Mouse (Mus musculus) forebrain, embryonic 12.5 days (tissue): ENCODE measurements at regions not wholly inside any gene's neighbourhood (a gene's known extent, or its start where the extent isn't known, plus 50 kb on each side); places are given as distances from the start of the nearest gene placed in this dataset.
A peak's percentile ranks its signal among the peaks of the same experiment; 100 is the strongest.

Experiments
- ATAC-seq: fragments of 200-750 bp; cut with Nextera tagmentation; 2 replicates; pipeline ENCODE4 v1.8.0; 2017; ENCODE audit warnings: moderate TSS enrichment; ENCODE audit not compliant: low FRiP score
- H3K27ac ChIP-seq: fragments of 300-500 bp; sonication (generic); 2 replicates; pipeline ENCODE4 v1.5.1; 2016; ENCODE audit warnings: mild to moderate bottlenecking
- H3K27me3 ChIP-seq: fragments of 300-500 bp; sonication (generic); 2 replicates; pipeline ENCODE4 v1.6.1; 2016; ENCODE audit warnings: mild to moderate bottlenecking
- H3K36me3 ChIP-seq: fragments of 300-500 bp; sonication (generic); replicated peaks from 2 replicates; pipeline ENCODE4 v1.6.1; 2016; ENCODE audit warnings: mild to moderate bottlenecking
- H3K4me1 ChIP-seq: fragments of 300-500 bp; sonication (generic); 2 replicates; pipeline ENCODE4 v1.6.1; 2016
- H3K4me2 ChIP-seq: fragments of 300-500 bp; sonication (generic); 2 replicates; pipeline ENCODE4 v1.6.1; 2016; ENCODE audit warnings: mild to moderate bottlenecking, moderate library complexity
- H3K4me3 ChIP-seq: fragments of 300-500 bp; sonication (generic); replicated peaks from 2 replicates; pipeline ENCODE4 v1.5.1; 2016; ENCODE audit warnings: mild to moderate bottlenecking
- H3K9ac ChIP-seq: fragments of 300-500 bp; sonication (generic); 2 replicates; pipeline ENCODE4 v1.6.1; 2016; ENCODE audit warnings: mild to moderate bottlenecking
- H3K9me3 ChIP-seq: fragments of 300-500 bp; sonication (generic); 2 replicates; pipeline ENCODE4 v1.6.1; 2016
- WGBS: fragments of 180-500 bp; shearing (Covaris S2); methylation state at CpG from one replicate; pipeline ENCODE4 v1.1.7; 2016; 5-methylcytosine and 5-hydroxymethylcytosine counted together

DNA sequence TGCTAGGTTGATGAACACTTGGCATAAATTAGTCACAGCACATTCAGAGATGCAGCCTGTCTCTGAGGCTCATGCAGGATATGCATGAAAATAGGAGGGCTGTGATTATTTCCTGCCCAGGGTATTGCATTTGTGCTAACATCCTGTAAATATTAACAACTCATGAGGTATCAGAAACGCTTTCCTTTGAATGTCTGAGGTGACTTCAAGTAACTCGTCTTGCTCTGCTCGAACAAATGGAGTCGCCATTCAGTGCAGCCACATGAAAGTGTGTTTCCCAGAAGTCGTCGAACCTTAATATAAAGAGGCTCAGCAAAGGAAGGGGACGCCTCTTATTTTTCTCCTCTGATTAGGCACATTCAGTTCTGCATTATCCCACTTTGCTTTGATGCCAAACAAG is 301.1 kb upstream of the Adgrl2 start:
- H3K9me3 ChIP-seq, result no peaks in the 10 kb centered on the region
- ATAC-seq, result no peak
- no peak overlapping the region for H3K4me2 ChIP-seq
- no peaks in the 10 kb centered on the region for H3K36me3 ChIP-seq
- no peak overlapping the region for H3K9ac ChIP-seq
- no peak overlapping the region for H3K4me3 ChIP-seq
- H3K4me1 ChIP-seq, result peaks cover 47% of the 10 kb centered on the region
- 0 out of 2 replicates have a peak overlapping the region, but pooled peaks have one; percentile 31 for H3K27ac ChIP-seq
- 12% methylated on average over 7 of the region's 7 CpGs for WGBS
- peaks cover 10% of the 10 kb centered on the region; the same call in 1 of the 2 replicates for H3K27me3 ChIP-seq

DNA sequence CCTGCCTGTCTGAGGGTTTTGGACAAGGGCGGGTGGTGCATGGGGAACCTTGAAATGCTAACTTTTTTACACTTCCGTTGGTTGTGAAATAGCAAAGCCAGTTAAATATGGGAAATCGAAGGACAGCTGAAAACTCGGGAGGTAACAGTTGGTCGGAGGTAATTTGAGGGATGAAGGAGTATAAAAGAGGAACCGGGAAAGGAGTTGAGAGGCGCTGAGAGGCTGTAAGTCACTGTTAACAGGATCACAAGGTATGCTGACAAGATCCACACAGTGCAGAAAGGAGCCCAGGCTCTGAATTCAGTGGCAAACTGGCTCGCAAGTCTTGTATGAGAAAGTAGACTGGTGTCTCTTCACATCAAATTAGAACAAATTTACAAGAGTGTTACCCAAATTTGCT is 299.9 kb upstream of the Adgrl2 start:
- WGBS, result 65% methylated on average over 8 of the region's 8 CpGs

DNA sequence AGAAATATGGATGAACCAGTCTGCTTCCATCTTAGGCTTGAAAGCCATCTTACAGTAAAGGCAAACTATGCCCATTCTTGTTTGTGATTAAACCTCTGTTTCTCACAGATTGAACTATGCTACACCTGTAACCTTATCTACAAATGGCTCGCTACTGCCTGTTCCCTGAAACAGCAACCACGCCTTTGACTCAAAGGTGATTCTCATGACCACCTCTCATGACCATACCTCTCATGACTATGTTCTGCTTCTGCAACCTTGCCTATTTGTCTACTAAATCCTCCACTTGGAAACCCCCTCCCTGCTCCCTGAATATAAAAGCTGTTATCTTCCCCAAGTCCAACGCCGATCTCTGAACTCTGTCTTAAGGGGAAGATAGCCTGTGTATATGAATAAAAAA is 296.7 kb upstream of the Adgrl2 start:
- no peak for ATAC-seq

More for the DNA sequence above, 299.9 kb upstream of the Adgrl2 start:
- H3K27ac ChIP-seq, result no peak overlapping the region
- ATAC-seq, result no peak
- no peak overlapping the region for H3K4me2 ChIP-seq
- no peaks in the 10 kb centered on the region for H3K9me3 ChIP-seq
- no peak overlapping the region for H3K9ac ChIP-seq
- H3K4me3 ChIP-seq, result no peak overlapping the region
- H3K4me1 ChIP-seq, result peaks cover 36% of the 10 kb centered on the region
- peaks cover 10% of the 10 kb centered on the region; the same call in 1 of the 2 replicates for H3K27me3 ChIP-seq
- H3K36me3 ChIP-seq, result no peaks in the 10 kb centered on the region

DNA sequence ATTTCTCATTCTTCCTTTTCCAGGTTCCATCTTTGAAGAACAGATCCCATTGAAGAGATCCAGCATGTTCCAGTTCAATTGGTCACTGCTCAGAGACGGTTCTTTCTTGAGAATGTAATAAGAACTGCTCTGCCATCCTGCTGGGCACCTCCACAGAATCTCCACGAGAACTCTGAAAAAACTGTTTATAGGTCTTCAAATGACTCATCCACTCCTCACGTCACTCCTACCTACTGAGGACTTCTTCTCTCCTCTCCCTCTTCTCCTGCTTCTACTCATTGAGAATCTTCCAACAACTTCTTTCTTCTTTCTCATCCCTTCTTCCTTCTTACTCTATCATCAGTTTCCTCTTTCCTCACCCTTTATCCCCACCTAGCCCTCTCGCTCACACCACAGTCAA is 294.6 kb upstream of the Adgrl2 start:
- Histone ChIP-seq H3K4me2 (no peak overlapping the region), H3K4me3 (no peak overlapping the region), H3K27ac (no peak overlapping the region), H3K9me3 (no peaks in the 10 kb centered on the region), H3K9ac (no peak overlapping the region), H3K27me3 (0 out of 2 replicates have a peak, but pooled peaks cover 6% of the 10 kb centered on the region), H3K36me3 (no peaks in the 10 kb centered on the region), H3K4me1 (no peaks in the 10 kb centered on the region)
- WGBS, result 90% methylated on average over 4 of the region's 4 CpGs
- ATAC-seq, result no peak

More for the DNA sequence above, 296.7 kb upstream of the Adgrl2 start:
- WGBS, result 94% methylated on average over 4 of the region's 4 CpGs
- Histone ChIP-seq H3K4me2 (no peak overlapping the region), H3K27me3 (0 out of 2 replicates have a peak, but pooled peaks cover 10% of the 10 kb centered on the region), H3K4me3 (no peak overlapping the region), H3K36me3 (no peaks in the 10 kb centered on the region), H3K9ac (no peak overlapping the region), H3K9me3 (no peaks in the 10 kb centered on the region), H3K27ac (no peak overlapping the region), H3K4me1 (peaks cover 14% of the 10 kb centered on the region)

DNA sequence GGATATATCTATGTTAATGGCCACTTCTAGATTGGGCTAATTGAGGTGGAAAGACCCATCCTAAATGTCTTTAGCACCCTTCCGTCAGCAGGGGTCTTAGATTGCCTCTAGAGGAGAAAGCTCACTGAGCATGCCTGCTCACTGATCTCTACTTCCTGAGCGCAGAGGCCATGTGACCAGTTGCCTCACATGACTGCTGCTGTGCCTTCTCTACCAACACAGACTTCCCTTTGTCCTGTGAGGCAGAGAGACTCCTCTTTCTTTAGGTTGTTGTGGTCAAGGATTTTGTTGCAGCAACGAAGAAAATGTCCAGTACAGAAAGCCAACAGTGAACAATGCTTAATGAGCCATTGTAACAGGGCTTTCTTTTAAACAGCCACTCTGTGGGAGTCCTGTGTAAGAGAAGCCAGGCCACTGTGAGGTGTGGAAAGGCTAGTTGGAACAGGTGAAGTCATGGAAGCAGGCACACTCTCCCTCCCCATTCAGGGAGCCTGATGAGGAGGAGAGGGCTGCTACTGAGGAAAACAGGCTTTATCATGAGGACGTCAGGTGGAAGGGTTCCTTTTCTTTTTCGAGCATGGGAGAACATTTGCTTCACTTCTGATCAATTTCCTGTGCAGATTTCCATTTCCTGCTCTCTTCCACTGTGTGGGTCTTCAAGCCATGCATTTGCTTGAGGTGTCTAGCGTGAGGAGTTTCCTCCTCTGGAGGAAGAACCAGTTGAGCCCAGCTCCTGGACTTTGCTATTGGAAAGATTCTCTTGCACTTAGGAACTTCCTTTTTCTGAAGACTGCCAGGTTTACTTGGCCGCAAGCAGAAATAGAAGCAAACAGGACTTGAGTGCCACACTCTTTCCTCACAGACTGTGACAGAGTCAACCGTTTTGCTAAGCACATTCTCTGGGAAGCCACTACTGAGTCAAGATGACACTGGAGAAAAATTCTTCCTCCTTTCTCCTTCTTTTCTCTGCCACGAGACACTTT is 290.7 kb upstream of the Adgrl2 start:
- WGBS, result 83% methylated on average over 9 of the region's 9 CpGs

DNA sequence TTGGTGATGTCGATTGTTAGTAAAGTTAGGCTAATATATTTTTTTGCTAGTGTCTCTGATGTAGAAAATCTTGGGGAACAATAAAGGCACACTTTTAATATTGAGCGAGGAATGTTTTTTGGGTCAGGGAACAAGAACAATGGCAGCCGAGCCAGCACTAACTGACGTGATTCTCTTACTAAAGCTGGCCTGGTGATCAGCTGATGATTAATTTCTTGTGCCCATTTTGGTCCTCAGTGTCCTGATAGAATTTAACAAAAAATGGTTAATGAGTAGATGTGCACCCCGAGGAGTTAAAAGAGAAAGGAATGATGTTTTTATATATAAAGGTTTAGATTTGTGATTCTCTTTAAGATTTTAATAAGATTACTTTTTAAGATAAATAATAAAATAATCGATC is 289.0 kb upstream of the Adgrl2 start:
- Histone ChIP-seq H3K4me1 (0 out of 2 replicates have a peak, but pooled peaks cover 4% of the 10 kb centered on the region), H3K9ac (no peak overlapping the region), H3K4me2 (no peak overlapping the region), H3K27ac (no peak overlapping the region), H3K36me3 (no peaks in the 10 kb centered on the region), H3K27me3 (no peaks in the 10 kb centered on the region), H3K9me3 (no peaks in the 10 kb centered on the region), H3K4me3 (no peak overlapping the region)
- WGBS, result 46% methylated on average over 6 of the region's 6 CpGs
- ATAC-seq, result no peak

More for the DNA sequence above, 290.7 kb upstream of the Adgrl2 start:
- Histone ChIP-seq H3K4me3 (no peak overlapping the region), H3K27me3 (no peaks in the 10 kb centered on the region), H3K27ac (no peak overlapping the region), H3K9ac (no peak overlapping the region), H3K4me2 (no peak overlapping the region), H3K9me3 (no peaks in the 10 kb centered on the region), H3K4me1 (no peaks in the 10 kb centered on the region), H3K36me3 (no peaks in the 10 kb centered on the region)
- ATAC-seq, result no peak

DNA sequence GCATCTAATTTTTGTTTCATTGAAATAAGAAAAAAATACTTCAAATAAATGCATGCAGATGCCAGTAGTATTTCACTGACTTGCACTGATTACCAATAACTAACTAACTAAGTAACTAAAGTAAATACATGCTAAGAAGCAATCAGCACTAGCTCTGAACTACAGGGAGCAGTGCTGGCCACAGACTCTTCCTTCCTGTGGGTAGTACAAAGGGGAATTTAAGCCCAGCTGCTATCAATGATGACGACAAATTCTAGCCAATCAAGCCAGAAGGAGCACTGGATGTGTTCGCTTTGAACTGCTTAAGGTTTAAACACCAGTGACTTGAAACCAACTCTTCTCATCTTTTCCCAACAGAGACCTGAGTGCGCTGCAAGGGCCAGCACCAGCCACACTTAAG is 287.5 kb upstream of the Adgrl2 start:
- Histone ChIP-seq H3K4me1 (0 out of 2 replicates have a peak, but pooled peaks cover 4% of the 10 kb centered on the region), H3K9ac (no peak overlapping the region), H3K9me3 (no peaks in the 10 kb centered on the region), H3K27ac (no peak overlapping the region), H3K27me3 (no peaks in the 10 kb centered on the region), H3K36me3 (no peaks in the 10 kb centered on the region), H3K4me2 (no peak overlapping the region), H3K4me3 (no peak overlapping the region)
- WGBS, result 83% methylated on average over 3 of the region's 3 CpGs
- ATAC-seq, result no peak

DNA sequence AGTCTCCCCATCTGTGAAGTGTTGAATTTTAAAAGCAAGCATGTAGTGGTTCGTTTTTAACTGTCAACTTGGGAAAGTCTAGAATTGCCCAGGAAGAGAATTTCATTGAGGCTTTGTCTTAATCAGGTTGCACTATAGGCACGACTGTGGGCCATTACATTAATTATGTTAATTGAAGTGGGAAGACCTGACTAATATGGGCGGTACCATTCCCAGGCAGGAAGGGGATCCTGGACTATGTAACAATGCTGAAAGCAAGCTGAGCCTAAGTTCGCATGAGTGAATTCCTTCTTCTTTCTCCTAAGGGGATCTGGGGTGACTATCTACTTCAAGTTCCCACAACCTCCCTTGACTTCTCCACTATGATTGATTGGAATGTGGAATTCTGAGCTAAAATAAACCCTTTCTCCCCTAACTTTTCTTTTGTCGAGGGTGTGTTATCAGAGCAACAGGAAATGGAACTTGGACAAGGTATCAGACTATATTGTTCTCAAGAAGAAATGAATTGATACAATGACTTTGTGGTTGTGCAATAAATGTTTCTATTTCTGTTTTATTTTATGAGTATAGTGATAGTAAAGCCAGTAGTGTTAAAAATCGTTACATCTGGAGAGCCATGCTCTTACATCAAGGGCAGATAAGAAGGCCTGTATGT is 285.2 kb upstream of the Adgrl2 start:
- Histone ChIP-seq H3K27ac (no peak overlapping the region), H3K4me3 (no peak overlapping the region), H3K36me3 (no peaks in the 10 kb centered on the region), H3K4me1 (0 out of 2 replicates have a peak, but pooled peaks cover 4% of the 10 kb centered on the region), H3K9me3 (no peaks in the 10 kb centered on the region), H3K9ac (no peak overlapping the region), H3K27me3 (no peaks in the 10 kb centered on the region), H3K4me2 (no peak overlapping the region)
- 63% methylated on average over 6 of the region's 6 CpGs for WGBS
- no peak for ATAC-seq

DNA sequence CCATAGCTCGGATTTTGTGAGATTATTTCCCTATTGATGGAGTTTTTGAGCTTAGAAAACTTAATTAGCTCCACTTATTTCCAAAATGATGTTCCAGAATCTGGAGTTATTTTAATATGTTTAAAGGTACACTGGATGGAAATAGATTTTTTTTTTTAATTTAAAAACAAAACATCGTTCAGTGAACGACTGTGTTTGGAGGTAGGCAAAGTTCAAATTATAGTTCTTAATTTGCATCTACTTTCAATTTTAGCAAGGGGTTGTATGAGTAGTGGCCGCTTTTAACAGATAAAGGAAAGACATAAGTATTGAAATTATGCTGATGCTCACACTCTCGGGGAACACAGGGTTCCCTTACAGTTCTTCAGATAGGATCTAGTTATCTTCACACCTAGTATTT is 284.6 kb upstream of the Adgrl2 start:
- Histone ChIP-seq H3K4me2 (no peak overlapping the region), H3K4me3 (no peak overlapping the region), H3K27me3 (no peaks in the 10 kb centered on the region), H3K9me3 (no peaks in the 10 kb centered on the region), H3K27ac (no peak overlapping the region), H3K9ac (no peak overlapping the region), H3K4me1 (0 out of 2 replicates have a peak, but pooled peaks cover 4% of the 10 kb centered on the region), H3K36me3 (no peaks in the 10 kb centered on the region)
- no peak for ATAC-seq
- 80% methylated on average over 5 of the region's 5 CpGs for WGBS

DNA sequence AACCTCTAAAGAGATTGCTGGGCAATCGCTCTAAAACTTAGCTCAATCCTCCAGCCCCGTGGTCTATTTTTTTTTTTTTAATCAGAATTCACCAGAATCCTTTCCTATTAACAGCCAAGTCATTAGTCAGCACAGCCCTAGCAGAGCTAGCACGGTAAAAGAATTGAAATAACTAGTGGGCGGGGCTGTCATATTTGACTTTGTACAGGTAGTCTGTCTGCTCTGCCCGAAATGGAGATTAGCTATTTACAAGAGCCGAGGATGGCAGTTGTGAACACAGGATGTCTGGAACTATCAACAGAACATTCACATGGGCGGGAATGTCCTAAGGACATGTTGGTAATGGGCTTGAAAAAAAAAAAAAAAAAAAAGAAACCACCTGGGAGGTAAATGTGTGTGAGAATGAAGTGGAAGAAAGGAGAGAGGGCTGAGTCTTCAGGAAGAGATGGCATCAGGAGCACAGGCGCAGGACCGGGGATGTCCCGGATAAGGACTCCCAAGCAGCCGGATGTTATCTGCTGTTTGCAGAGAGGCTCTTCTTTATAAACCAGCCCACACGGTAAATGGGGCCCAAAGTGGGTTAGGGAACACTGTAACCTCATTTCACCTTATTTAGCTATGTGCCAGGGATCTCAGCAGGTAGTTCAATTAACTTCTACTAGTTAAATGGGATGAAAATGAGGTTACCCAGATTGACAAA is 283.8 kb upstream of the Adgrl2 start:
- Histone ChIP-seq H3K27ac (no peak overlapping the region), H3K36me3 (no peaks in the 10 kb centered on the region), H3K4me1 (0 out of 2 replicates have a peak, but pooled peaks cover 4% of the 10 kb centered on the region), H3K4me3 (no peak overlapping the region), H3K27me3 (no peaks in the 10 kb centered on the region), H3K9me3 (no peaks in the 10 kb centered on the region), H3K4me2 (no peak overlapping the region; the same call in 1 of the 2 replicates), H3K9ac (no peak overlapping the region)
- 54% methylated on average over 12 of the region's 12 CpGs for WGBS
- ATAC-seq, result no peak

DNA sequence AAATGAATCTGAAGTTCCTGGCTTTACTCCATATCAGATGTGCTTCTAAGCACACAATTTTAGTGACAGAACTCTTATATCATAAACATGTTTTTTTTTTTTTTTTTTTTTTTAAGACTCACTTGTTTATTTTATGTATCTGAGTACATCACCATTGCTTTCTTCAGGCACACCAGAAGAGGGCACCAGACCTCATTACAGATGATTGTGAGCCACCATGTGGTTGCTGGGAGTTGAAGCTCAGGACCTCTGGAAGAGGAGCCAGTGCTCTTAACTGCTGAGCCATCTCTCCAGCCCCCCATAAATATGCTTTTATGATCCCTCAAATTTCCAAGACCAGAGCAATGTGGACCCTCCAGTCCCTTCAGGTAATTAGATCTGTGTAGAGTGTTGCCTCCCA is 280.1 kb upstream of the Adgrl2 start:
- H3K27me3 ChIP-seq, result no peaks in the 10 kb centered on the region
- H3K4me2 ChIP-seq, result no peak overlapping the region
- 0 out of 2 replicates have a peak, but pooled peaks cover 4% of the 10 kb centered on the region for H3K4me1 ChIP-seq
- H3K9ac ChIP-seq, result no peak overlapping the region
- H3K27ac ChIP-seq, result no peak overlapping the region
- H3K9me3 ChIP-seq, result no peaks in the 10 kb centered on the region
- H3K36me3 ChIP-seq, result no peaks in the 10 kb centered on the region
- no peak overlapping the region for H3K4me3 ChIP-seq
- no peak for ATAC-seq
